In the genomic region with DNA sequence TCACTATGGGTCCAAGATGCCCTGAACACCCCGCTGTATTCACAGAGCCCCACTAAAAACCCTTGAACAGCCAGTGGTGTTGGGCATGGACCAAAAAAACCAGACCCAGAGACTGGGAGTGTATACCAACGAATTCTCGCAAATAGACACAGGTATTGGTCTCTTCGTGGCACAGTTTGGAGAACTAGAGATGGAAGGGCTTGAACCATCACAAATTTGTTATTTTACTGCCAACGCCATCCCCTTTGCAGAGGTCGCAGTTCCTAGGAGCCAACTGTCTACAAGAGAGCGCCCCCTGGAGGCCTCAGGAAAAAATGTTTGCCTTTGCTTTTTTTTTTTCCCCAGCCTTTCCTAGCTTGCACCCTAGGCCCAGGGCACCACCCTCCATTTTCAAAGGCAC, we compare ENCODE assay signal across 8 mouse cellular contexts.
A peak's percentile ranks its signal among the peaks of the same experiment; 100 is the strongest.
DNase-seq lines count a peak whose midpoint lies in the region; ATAC-seq and TF ChIP-seq lines count a peak whose summit lies in the region.

No protein-coding gene starts in this region.

- H3K9ac ChIP-seq in lung, embryonic 14.5 days = no peak overlapping the region

- no peak overlapping the region for H3K4me3 ChIP-seq in kidney, adult 2 months (ENCODE audit: insufficient read depth, low read depth, low read length)
- no peak overlapping the region for H3K4me3 ChIP-seq in lung, embryonic 14.5 days (ENCODE audit: low read depth, low read length)
- H3K4me3 ChIP-seq in small intestine, adult 2 months (ENCODE audit: low read depth, low read length) = no peak overlapping the region

- H3K4me1 ChIP-seq in kidney, adult 2 months (ENCODE audit: control insufficient read depth, insufficient read depth, low read length) = no peaks in the 10 kb centered on the region
- peaks cover 9% of the 10 kb centered on the region; the same call in 1 of the 2 replicates for H3K4me1 ChIP-seq in lung, embryonic 14.5 days (ENCODE audit: insufficient read depth)
- H3K4me1 ChIP-seq in small intestine, adult 2 months (ENCODE audit: control insufficient read depth, insufficient read depth, insufficient read length, low read length) = 0 out of 2 replicates have a peak, but pooled peaks cover 1% of the 10 kb centered on the region

- no peak for ATAC-seq in lung, embryonic 14.5 days (ENCODE audit: insufficient read depth)

- DNase-seq in kidney, adult 2 months = peak; percentile 22
- DNase-seq in kidney, adult 11 months = no peak
- DNase-seq in ES-CJ7 (ENCODE audit: low read depth, low spot score) = peak; percentile 60
- DNase-seq in cerebellum, postnatal 36 days = peak; percentile 14 to 18
- peak; percentile 21 to 31 for DNase-seq in heart, postnatal 14 days
- DNase-seq in lung, embryonic 14.5 days = peak; percentile 78
- no peak for DNase-seq in gastrocnemius, adult 18-20 months (ENCODE audit: low spot score)

- TF ChIP-seq POLR2A in kidney, adult 2 months (IDR thresholded peaks at IDR 0.05; ENCODE audit: low read depth, low read length) = no peak
- TF ChIP-seq POLR2A in small intestine, adult 2 months (IDR thresholded peaks at IDR 0.05; ENCODE audit: low read depth, low read length) = no peak

- H3K27me3 ChIP-seq in kidney, adult 2 months (replicated peaks; ENCODE audit: control insufficient read depth, insufficient read depth, low read length) = no peaks in the 10 kb centered on the region
- H3K27me3 ChIP-seq in lung, embryonic 14.5 days (ENCODE audit: insufficient read depth, low read length) = no peaks in the 10 kb centered on the region
- H3K27me3 ChIP-seq in small intestine, adult 2 months (ENCODE audit: control insufficient read depth, insufficient read depth, low read length) = no peaks in the 10 kb centered on the region

- intact Hi-C loops in heart, postnatal 14 days (cut with DNase I) = loop anchor here (2.0 to 10.0 kb wide), 4 partner anchors 43 to 1297 kb away; a partner anchor contains a TSS

- H3K4me2 ChIP-seq in lung, embryonic 14.5 days = no peak overlapping the region

- no peaks in the 10 kb centered on the region for H3K9me3 ChIP-seq in lung, embryonic 14.5 days (ENCODE audit: low read depth, low read length)

- 43% methylated on average over 7 of the region's 7 CpGs for WGBS in kidney, adult 2 months
- WGBS in lung, embryonic 14.5 days = 38% methylated on average over 7 of the region's 7 CpGs
- 43% methylated on average over 7 of the region's 7 CpGs for WGBS in small intestine, adult 2 months

- no peak overlapping the region for H3K27ac ChIP-seq in kidney, adult 2 months (ENCODE audit: insufficient read depth, low read depth, low read length)
- peak overlapping the region; percentile 79; the same call in 1 of the 2 replicates for H3K27ac ChIP-seq in lung, embryonic 14.5 days (ENCODE audit: low read depth)
- H3K27ac ChIP-seq in small intestine, adult 2 months (ENCODE audit: insufficient read depth, low read depth, low read length) = no peak overlapping the region

- TF ChIP-seq CTCF in kidney, adult 2 months (conservative IDR thresholded peaks at IDR 0.05; ENCODE audit: insufficient read depth, insufficient read length, low read depth, low read length) = peak; percentile 47
- peak; percentile 74 for TF ChIP-seq CTCF in lung, embryonic 14.5 days (IDR thresholded peaks at IDR 0.05; ENCODE audit: low read depth)
- peak; percentile 72; the same call in 1 of the 2 replicates for TF ChIP-seq CTCF in small intestine, adult 2 months (IDR thresholded peaks at IDR 0.05; ENCODE audit: extremely low read depth, insufficient read length, insufficient replicate concordance, low read depth, low read length)

- no peaks in the 10 kb centered on the region for H3K36me3 ChIP-seq in kidney, adult 2 months (ENCODE audit: control insufficient read depth, insufficient read depth, low read length)
- H3K36me3 ChIP-seq in lung, embryonic 14.5 days (ENCODE audit: insufficient read depth) = no peaks in the 10 kb centered on the region
- H3K36me3 ChIP-seq in small intestine, adult 2 months (ENCODE audit: control insufficient read depth, insufficient read depth, low read length) = no peaks in the 10 kb centered on the region

Comparison
In these comparisons a context has a peak if more than half of its experiments do, and no peak if none do; other contexts are left out.
1. DNase-seq: peak in kidney, adult 2 months (single experiment), ES-CJ7 (single experiment), cerebellum, postnatal 36 days (2 of 2), heart, postnatal 14 days (2 of 2) and lung, embryonic 14.5 days (single experiment); none in kidney, adult 11 months (single experiment) and gastrocnemius, adult 18-20 months (single experiment).
2. Peak in every context shown above with its lines, with median percentiles within 50 percentile points of each other: CTCF ChIP-seq.